Mouse (Mus musculus): ENCODE measurements at regions not wholly inside any gene's neighbourhood (a gene's known extent, or its start where the extent isn't known, plus 50 kb on each side); places are given as distances from the start of the nearest gene placed in this dataset.

DNA sequence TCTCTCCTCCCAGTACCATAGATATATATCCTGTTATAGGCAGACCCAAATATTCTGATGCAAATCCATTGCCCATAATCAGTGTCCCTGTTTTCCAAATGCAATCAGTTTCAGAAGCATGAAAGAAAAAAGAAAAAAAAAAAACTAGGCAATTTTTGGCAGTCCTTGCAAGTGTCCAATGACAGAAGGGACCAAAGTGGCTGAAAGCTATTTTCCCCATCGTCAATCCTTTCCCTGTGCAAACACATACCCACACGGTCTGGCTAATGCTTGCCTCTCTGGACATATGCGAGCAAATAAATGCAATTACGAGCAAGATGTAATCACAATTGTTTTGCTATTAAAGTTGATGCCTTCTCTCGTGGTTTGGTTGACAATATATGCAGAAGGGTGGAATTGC lies 288.9 kb upstream of the Dynlrb2 start:
- ATAC-seq = no peak

- ATAC-seq = no peak
Observed at GRCm38 (mm10) chr8:116215286-116215860, 289.4 kb upstream of the Dynlrb2 start.

DNA sequence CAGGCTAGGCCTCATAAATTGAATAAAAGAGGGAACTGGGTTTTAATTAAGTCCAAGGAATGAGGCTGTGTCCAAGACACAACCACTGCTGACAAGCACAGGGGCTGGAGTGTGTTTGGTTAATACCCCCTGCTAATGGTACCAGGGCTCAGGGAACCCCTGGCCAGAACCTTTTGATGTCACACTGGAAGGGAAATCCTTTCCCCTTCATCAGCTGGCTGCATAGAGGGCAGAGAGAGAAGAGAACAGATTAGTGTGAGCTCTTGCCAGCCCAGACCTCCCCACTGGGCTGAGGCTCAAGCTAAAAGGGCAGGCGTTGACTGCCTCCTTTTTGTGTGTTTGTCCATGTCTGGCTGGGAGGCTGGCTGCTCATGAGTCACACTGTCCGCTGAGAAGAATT lies 301.1 kb upstream of the Dynlrb2 start:
- no peak for ATAC-seq

DNA sequence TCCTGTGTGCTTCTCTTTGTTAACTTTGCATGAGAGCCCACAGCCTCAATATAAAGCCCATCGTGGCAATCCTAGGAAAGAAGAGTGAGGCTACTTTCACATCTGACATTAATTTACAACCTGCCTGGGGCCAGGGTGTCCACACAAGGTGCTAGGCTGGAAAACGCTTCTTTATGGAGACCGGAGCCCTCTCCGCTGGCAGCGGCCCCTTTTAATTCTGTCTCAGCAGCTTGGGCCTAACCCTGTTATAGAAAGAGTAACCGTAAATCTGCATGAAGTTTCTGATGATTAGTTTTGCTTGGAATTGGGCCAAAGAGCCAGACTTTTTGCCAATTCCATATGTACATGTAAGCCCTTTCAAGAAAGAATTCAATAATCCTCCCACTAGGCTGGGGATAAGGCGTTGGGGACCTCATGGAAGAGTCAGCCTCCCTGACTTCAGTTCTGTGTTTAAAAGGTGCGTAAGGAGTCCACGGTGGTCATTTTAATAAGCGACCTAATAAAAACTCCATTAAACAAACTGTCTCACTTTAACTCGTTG lies 304.2 kb upstream of the Dynlrb2 start:
- ATAC-seq = no peak

- ATAC-seq = no peak
Observed at GRCm38 (mm10) chr8:116196623-116197184, 308.1 kb upstream of the Dynlrb2 start.

GRCm38 (mm10) chr8:116192096-116192495 lies 312.7 kb upstream of the Dynlrb2 start:
- no peak for ATAC-seq

- no peak for ATAC-seq
Observed at GRCm38 (mm10) chr8:116185206-116185605, 319.6 kb upstream of the Dynlrb2 start.

- no peak for ATAC-seq
Observed at GRCm38 (mm10) chr8:116184241-116184640, 320.5 kb upstream of the Dynlrb2 start.

DNA sequence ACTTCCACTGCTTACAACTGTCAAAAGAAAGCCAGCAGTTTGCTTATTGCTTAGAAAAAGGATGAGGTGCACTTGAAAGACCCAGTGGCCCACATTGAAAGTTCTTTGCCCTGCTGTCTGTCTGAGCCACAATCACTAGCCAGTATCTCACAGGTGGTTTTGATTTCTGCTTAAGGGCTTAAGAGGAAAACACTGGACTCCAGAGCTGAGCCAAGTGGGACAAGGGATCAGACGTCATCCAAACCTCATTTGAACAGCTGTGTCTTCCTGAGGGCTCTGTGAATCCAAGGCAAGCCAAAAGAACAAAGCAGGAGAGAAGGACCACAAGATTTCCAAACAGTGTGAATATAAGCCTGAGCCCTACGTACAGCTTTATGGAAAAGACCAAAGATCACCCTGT lies 326.8 kb upstream of the Dynlrb2 start:
- ATAC-seq = no peak

DNA sequence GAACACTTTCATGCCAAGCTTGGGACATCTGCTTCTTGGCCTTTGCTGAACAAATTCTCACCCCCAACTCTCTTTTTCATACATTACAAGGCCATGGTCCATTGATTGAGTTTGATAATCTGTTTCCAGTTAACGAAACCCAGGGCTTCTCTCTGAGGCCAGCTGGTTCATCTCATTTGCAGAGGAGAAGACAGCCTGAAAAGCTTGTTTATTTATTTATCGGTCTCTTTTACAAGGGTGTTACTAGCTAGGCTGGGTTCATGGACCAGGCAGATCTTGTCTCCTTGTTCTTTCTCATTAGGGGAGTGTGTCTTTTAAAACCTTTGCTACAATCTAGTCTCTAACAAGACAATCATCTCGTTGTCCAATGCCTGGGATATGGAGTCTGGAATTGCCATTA lies 329.9 kb upstream of the Dynlrb2 start:
- ATAC-seq = no peak

DNA sequence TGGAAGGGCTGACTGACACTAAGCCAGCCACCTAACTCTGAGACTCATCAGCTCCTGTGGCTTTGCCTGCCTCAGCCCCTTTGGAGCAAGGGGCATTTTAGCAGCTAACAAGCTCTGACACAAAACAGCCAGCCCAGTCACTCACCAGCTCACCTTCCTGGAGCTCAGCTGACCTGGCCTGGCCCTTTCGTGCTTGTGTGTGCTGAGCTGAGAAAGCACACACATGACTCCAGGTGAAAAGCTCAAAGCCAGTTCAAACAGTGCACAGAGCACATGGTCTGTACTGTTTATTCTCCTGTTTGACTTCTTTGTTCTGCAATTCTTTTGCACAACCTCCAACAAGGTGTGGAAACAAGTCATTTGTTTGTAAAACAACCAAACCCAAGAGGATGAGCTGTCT lies 330.8 kb upstream of the Dynlrb2 start:
- no peak for ATAC-seq

- no peak for ATAC-seq
Observed at GRCm38 (mm10) chr8:116167874-116168273, 336.9 kb upstream of the Dynlrb2 start.

- no peak for ATAC-seq
Observed at GRCm38 (mm10) chr8:116164989-116165299, 339.8 kb upstream of the Dynlrb2 start.

GRCm38 (mm10) chr8:116164190-116164988 lies 340.4 kb upstream of the Dynlrb2 start:
- ATAC-seq = no peak

DNA sequence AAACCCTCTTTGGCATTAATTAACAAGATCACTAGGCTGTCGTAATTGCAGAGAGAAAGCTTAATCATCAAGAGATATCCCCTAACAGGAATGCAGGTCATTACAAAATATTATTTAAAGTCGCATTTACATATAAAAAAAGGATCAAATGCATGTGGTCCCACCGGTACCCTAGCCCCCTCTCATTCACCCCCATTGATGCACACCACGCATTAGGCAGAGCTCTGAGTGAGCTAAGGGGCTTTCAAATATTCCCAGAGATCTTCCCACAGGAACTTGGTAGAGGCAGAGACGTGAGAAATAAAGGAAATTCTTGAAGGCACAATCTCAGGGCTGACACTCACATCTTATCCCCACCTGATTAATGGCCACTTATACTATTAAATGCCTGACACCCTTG lies 343.8 kb upstream of the Dynlrb2 start:
- no peak for ATAC-seq

- peak; percentile 96 for ATAC-seq
Observed at GRCm38 (mm10) chr8:116143687-116144573, 360.8 kb upstream of the Dynlrb2 start.

GRCm38 (mm10) chr8:116141363-116141762 lies 363.4 kb upstream of the Dynlrb2 start:
- ATAC-seq = no peak

GRCm38 (mm10) chr8:116139934-116140333 lies 364.8 kb upstream of the Dynlrb2 start:
- ATAC-seq = no peak

GRCm38 (mm10) chr8:116137765-116138164 lies 367.0 kb upstream of the Dynlrb2 start:
- no peak for ATAC-seq

DNA sequence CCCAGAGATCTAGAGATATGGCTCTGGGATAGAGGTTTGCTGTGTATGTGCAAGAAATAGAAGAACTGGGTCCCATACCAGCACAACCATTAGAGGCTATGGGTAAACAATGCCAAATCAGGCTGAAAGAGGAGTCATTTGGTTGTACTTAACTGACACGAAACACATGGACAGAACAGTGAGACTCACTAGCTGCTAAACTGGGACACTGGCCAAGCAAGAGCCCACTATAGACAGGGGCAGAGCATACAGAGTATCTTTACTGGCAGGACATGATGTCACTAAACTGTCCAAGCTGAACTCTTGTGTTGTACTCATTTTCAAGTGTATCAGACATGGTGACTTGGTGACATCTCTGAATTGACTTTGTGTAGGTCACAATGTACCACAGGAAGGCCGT lies 371.3 kb upstream of the Dynlrb2 start:
- ATAC-seq = no peak

GRCm38 (mm10) chr8:116133084-116133483 lies 371.7 kb upstream of the Dynlrb2 start:
- no peak for ATAC-seq

DNA sequence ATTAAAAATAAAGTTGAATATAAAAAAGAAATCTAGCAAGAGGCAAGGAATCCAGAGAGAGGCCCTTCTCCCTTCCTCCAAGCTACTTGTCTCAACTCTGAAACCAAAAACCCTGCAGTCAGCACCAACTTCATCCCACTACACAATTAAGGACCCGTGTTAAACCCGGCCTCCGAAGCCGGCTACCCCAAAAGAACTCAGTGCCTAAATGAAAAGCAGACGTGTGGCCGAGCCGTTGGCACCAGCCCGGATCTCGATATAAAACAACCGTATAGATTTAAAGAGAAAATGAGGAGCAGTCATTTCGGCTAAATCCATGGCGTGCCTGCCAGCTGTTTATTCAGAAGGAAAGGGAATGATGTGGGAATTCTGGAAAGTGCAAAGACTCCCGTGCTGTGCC lies 384.7 kb upstream of the Dynlrb2 start:
- no peak for ATAC-seq

GRCm38 (mm10) chr8:116117919-116118318 lies 386.9 kb upstream of the Dynlrb2 start:
- ATAC-seq = no peak

All from inflammation-experienced regulatory T-cells, adult 6 months (primary cell).